9 mouse cellular contexts compared by ENCODE assay signal in the genomic region with DNA sequence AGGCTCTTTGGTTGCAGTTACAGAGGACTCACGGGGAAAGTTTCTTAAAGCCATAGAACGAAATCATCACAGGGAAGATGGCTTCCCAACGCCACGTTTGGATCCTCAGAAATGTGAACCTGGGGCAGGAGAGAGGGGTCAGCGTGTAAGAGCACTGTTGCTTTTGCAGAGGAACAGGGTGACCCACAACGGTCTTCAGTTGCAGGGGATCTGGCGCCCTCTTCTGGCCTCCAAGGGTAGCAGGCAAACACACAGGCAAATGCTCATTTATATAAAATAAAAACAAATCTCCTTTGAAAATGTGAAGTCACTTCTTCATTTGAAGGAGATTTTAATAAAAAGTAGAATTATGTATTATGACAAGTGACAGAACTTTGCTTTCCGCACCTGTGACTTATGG.
DNase-seq lines count a peak whose midpoint lies in the region; ATAC-seq and TF ChIP-seq lines count a peak whose summit lies in the region.
"Had no signal": no experiment of that assay in that cellular context is flagged by ENCODE, and none has a peak within 500 bp of the region (broad histone marks: within the 10 kb centered on the region; RNA-seq: fewer than 3 reads in every experiment).

No protein-coding gene starts in this region.

- H3K4me2 ChIP-seq in midbrain, embryonic 11.5 days: no peak overlapping the region
- H3K4me2 ChIP-seq in midbrain, embryonic 13.5 days (replicated peaks): no peak overlapping the region
- H3K4me2 ChIP-seq in hindbrain, postnatal 0 days (ENCODE audit: low read depth, low read length): no peak overlapping the region
- no peak overlapping the region for H3K4me2 ChIP-seq in limb, embryonic 14.5 days (replicated peaks; ENCODE audit: low read depth, low read length, severe bottlenecking)
- H3K4me2 ChIP-seq: neural tube, embryonic 12.5 days had no signal

- ATAC-seq in midbrain, embryonic 11.5 days (ENCODE audit: low FRiP score): no peak
- no peak for ATAC-seq in midbrain, embryonic 13.5 days
- ATAC-seq in hindbrain, postnatal 0 days: 0 out of 2 replicates have a peak, but pooled peaks have one; percentile 59
- ATAC-seq in limb, embryonic 14.5 days (ENCODE audit: low FRiP score, low read depth): no peak
- ATAC-seq in monocyte, adult 5-6 weeks (replicated peaks; ENCODE audit: insufficient number of reproducible peaks, low FRiP score, low TSS enrichment, poor library complexity, severe bottlenecking): no peak

- TF ChIP-seq CTCF in hindbrain, postnatal 0 days (IDR thresholded peaks at IDR 0.05; ENCODE audit: low read depth): peak; percentile 93

- no peak for TF ChIP-seq POLR2A in limb, embryonic 14.5 days (IDR thresholded peaks at IDR 0.05; ENCODE audit: borderline replicate concordance, extremely low read depth, insufficient read depth, insufficient read length)

- DNase-seq in midbrain, embryonic 11.5 days (ENCODE audit: low spot score, missing footprints): peak; percentile 88
- DNase-seq in ZHBTc4 (ENCODE audit: low read depth, low spot score): peak; percentile 68
- DNase-seq in cerebellum, postnatal 4 days (ENCODE audit: low spot score in 2 of 2): peak; percentile 50 to 72
- peak; percentile 80 for DNase-seq in hindbrain, postnatal 0 days (ENCODE audit: low spot score)
- peak; percentile 39 for DNase-seq in limb, embryonic 14.5 days (ENCODE audit: low spot score)
- DNase-seq in right cerebral cortex, postnatal 14 days: peak; percentile 78

- no peaks in the 10 kb centered on the region for H3K9me3 ChIP-seq in midbrain, embryonic 11.5 days (ENCODE audit: control insufficient read depth, low read length)
- no peaks in the 10 kb centered on the region for H3K9me3 ChIP-seq in midbrain, embryonic 13.5 days
- no peaks in the 10 kb centered on the region for H3K9me3 ChIP-seq in hindbrain, postnatal 0 days (ENCODE audit: low read length)
- H3K9me3 ChIP-seq in limb, embryonic 14.5 days (ENCODE audit: control insufficient read depth, low read length): no peaks in the 10 kb centered on the region
- H3K9me3 ChIP-seq: neural tube, embryonic 12.5 days had no signal

- WGBS in midbrain, embryonic 11.5 days: 20% methylated on average over 8 of the region's 8 CpGs
- 19% methylated on average over 8 of the region's 8 CpGs for WGBS in midbrain, embryonic 13.5 days
- WGBS in hindbrain, postnatal 0 days: 18% methylated on average over 8 of the region's 8 CpGs
- 19% methylated on average over 8 of the region's 8 CpGs for WGBS in limb, embryonic 14.5 days

- no peaks in the 10 kb centered on the region for H3K36me3 ChIP-seq in midbrain, embryonic 11.5 days (ENCODE audit: control insufficient read depth, insufficient read depth, low read length)
- H3K36me3 ChIP-seq in midbrain, embryonic 13.5 days: no peaks in the 10 kb centered on the region
- no peaks in the 10 kb centered on the region for H3K36me3 ChIP-seq in hindbrain, postnatal 0 days (ENCODE audit: insufficient read depth, low read length)
- H3K36me3 ChIP-seq in limb, embryonic 14.5 days (ENCODE audit: control insufficient read depth, insufficient read depth, low read length): no peaks in the 10 kb centered on the region
- H3K36me3 ChIP-seq: neural tube, embryonic 12.5 days had no signal

- H3K27ac ChIP-seq in midbrain, embryonic 11.5 days (ENCODE audit: low read depth, low read length): no peak overlapping the region
- H3K27ac ChIP-seq in midbrain, embryonic 13.5 days: no peak overlapping the region
- H3K27ac ChIP-seq in hindbrain, postnatal 0 days: no peak overlapping the region
- H3K27ac ChIP-seq in limb, embryonic 14.5 days (replicated peaks; ENCODE audit: low read depth, low read length): no peak overlapping the region
- H3K27ac ChIP-seq: neural tube, embryonic 12.5 days had no signal

- no peak overlapping the region for H3K4me3 ChIP-seq in midbrain, embryonic 11.5 days (ENCODE audit: low read depth, low read length)
- H3K4me3 ChIP-seq in midbrain, embryonic 13.5 days (replicated peaks): no peak overlapping the region
- H3K4me3 ChIP-seq in hindbrain, postnatal 0 days (ENCODE audit: low read length): no peak overlapping the region
- H3K4me3 ChIP-seq in limb, embryonic 14.5 days (replicated peaks; ENCODE audit: low read length): no peak overlapping the region
- H3K4me3 ChIP-seq: neural tube, embryonic 12.5 days had no signal

- H3K9ac ChIP-seq in midbrain, embryonic 11.5 days (ENCODE audit: low read length): no peak overlapping the region
- no peak overlapping the region for H3K9ac ChIP-seq in midbrain, embryonic 13.5 days (replicated peaks)
- H3K9ac ChIP-seq in hindbrain, postnatal 0 days (replicated peaks; ENCODE audit: low read length): no peak overlapping the region
- H3K9ac ChIP-seq in limb, embryonic 14.5 days (ENCODE audit: low read depth, low read length, severe bottlenecking): no peak overlapping the region
- H3K9ac ChIP-seq: neural tube, embryonic 12.5 days had no signal

- no peaks in the 10 kb centered on the region for H3K4me1 ChIP-seq in midbrain, embryonic 11.5 days (ENCODE audit: control insufficient read depth, insufficient read depth, low read length)
- no peaks in the 10 kb centered on the region for H3K4me1 ChIP-seq in midbrain, embryonic 13.5 days (replicated peaks)
- no peaks in the 10 kb centered on the region for H3K4me1 ChIP-seq in hindbrain, postnatal 0 days (ENCODE audit: insufficient read depth, low read length)
- no peaks in the 10 kb centered on the region for H3K4me1 ChIP-seq in limb, embryonic 14.5 days (ENCODE audit: control insufficient read depth, insufficient read depth, low read length)
- H3K4me1 ChIP-seq: neural tube, embryonic 12.5 days had no signal

- H3K27me3 ChIP-seq in midbrain, embryonic 11.5 days (ENCODE audit: control insufficient read depth, insufficient read depth, low read length): no peaks in the 10 kb centered on the region
- H3K27me3 ChIP-seq in midbrain, embryonic 13.5 days: no peaks in the 10 kb centered on the region
- H3K27me3 ChIP-seq in hindbrain, postnatal 0 days (ENCODE audit: insufficient read depth, low read length): no peaks in the 10 kb centered on the region
- no peaks in the 10 kb centered on the region for H3K27me3 ChIP-seq in limb, embryonic 14.5 days (ENCODE audit: control insufficient read depth, insufficient read depth, low read length)
- H3K27me3 ChIP-seq: neural tube, embryonic 12.5 days had no signal
